In the genomic region with DNA sequence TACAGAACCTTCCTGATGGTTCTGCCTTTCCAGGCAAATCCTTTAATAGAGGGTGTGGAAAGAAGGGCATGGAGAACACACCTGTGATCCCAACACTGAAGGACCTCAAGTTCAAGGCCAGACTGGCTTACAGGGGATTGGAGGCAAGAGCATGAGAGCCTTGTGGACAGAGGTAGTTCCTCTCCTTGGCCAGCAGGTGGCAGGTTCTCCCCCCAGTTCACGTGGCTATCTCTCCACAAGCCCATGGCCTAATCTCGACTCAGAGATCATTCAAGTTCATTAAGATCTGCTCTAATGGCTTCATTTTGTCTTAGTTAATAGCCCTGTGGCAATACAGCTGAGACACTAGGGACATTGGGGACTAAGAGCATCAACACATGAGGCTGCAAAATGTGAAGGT, we compare ENCODE assay signal across 8 mouse cellular contexts. TPM values are rescaled to one million over a fixed set of nuclear protein-coding genes. Genes with fewer than 3 reads are reported as not detected.
DNase-seq lines count a peak whose midpoint lies in the region; ATAC-seq and TF ChIP-seq lines count a peak whose summit lies in the region.

No protein-coding gene starts in this region.

- H3K36me3 ChIP-seq in hindbrain, postnatal 0 days (ENCODE audit: insufficient read depth, low read length) = no peaks in the 10 kb centered on the region
- no peaks in the 10 kb centered on the region for H3K36me3 ChIP-seq in hindbrain, embryonic 16.5 days (ENCODE audit: control insufficient read depth, insufficient read depth, low read length)
- H3K36me3 ChIP-seq in CH12.LX (replicated peaks in 1 of 2; ENCODE audit: control insufficient read depth in 1 of 2, insufficient read depth in 1 of 2, low read length in 1 of 2) = no peaks in the 10 kb centered on the region
- no peaks in the 10 kb centered on the region for H3K36me3 ChIP-seq in limb, embryonic 10.5 days

- H3K9me3 ChIP-seq in hindbrain, postnatal 0 days (ENCODE audit: low read length) = no peaks in the 10 kb centered on the region
- H3K9me3 ChIP-seq in hindbrain, embryonic 16.5 days (ENCODE audit: control insufficient read depth, low read length) = no peaks in the 10 kb centered on the region
- H3K9me3 ChIP-seq in CH12.LX (replicated peaks; ENCODE audit: low read length) = no peaks in the 10 kb centered on the region
- no peaks in the 10 kb centered on the region for H3K9me3 ChIP-seq in limb, embryonic 10.5 days (replicated peaks)

- no peaks in the 10 kb centered on the region for H3K27me3 ChIP-seq in hindbrain, postnatal 0 days (ENCODE audit: insufficient read depth, low read length)
- no peaks in the 10 kb centered on the region for H3K27me3 ChIP-seq in hindbrain, embryonic 16.5 days (replicated peaks; ENCODE audit: control insufficient read depth, insufficient read depth, low read length)
- H3K27me3 ChIP-seq in CH12.LX (replicated peaks) = no peaks in the 10 kb centered on the region
- no peaks in the 10 kb centered on the region for H3K27me3 ChIP-seq in limb, embryonic 10.5 days (ENCODE audit: low read depth, poor library complexity, severe bottlenecking)

- no peaks in the 10 kb centered on the region for H3K4me1 ChIP-seq in hindbrain, postnatal 0 days (ENCODE audit: insufficient read depth, low read length)
- no peaks in the 10 kb centered on the region for H3K4me1 ChIP-seq in hindbrain, embryonic 16.5 days (ENCODE audit: control insufficient read depth, insufficient read depth, low read depth, low read length)
- peaks cover 0 to 21% of the 10 kb centered on the region in 2 experiments; a peak in 2 of 4 replicates for H3K4me1 ChIP-seq in CH12.LX (ENCODE audit: control insufficient read depth in 1 of 2, insufficient read depth in 2 of 2)
- H3K4me1 ChIP-seq in limb, embryonic 10.5 days = no peaks in the 10 kb centered on the region

- TF ChIP-seq EP300 in CH12.LX (IDR thresholded peaks at IDR 0.05; ENCODE audit: low read length) = no peak

- in situ Hi-C loops in CH12.LX (cut with MboI; ENCODE audit: low pct_ligation_motif_present, low pct_unique_long_range_greater_than_20kb, low sequenced_read_pairs) = no loop called here

- no peak overlapping the region for H3K4me2 ChIP-seq in hindbrain, postnatal 0 days (ENCODE audit: low read depth, low read length)
- H3K4me2 ChIP-seq in hindbrain, embryonic 16.5 days (ENCODE audit: low read length) = no peak overlapping the region
- H3K4me2 ChIP-seq in CH12.LX (ENCODE audit: insufficient read depth, low read depth, poor library complexity, severe bottlenecking) = no peak overlapping the region

- H3K27ac ChIP-seq in hindbrain, postnatal 0 days = no peak overlapping the region
- no peak overlapping the region for H3K27ac ChIP-seq in hindbrain, embryonic 16.5 days (ENCODE audit: low read depth, low read length)
- no peak overlapping the region for H3K27ac ChIP-seq in CH12.LX (ENCODE audit: insufficient read depth, low read depth)
- no peak overlapping the region for H3K27ac ChIP-seq in limb, embryonic 10.5 days

- TF ChIP-seq POLR2A in CH12.LX (IDR thresholded peaks at IDR 0.05; ENCODE audit: low read depth, low read length) = no peak

- peak; percentile 74 for TF ChIP-seq CTCF in hindbrain, postnatal 0 days (IDR thresholded peaks at IDR 0.05; ENCODE audit: low read depth)
- peak; percentile 80 to 91 for TF ChIP-seq CTCF in CH12.LX (conservative IDR thresholded peaks at IDR 0.05 in 1 of 2, IDR thresholded peaks at IDR 0.05 in 1 of 2; ENCODE audit: low read depth in 2 of 2, low read length in 2 of 2)

- ATAC-seq in hindbrain, postnatal 0 days = no peak
- ATAC-seq in hindbrain, embryonic 16.5 days = no peak

- H3K4me3 ChIP-seq in hindbrain, postnatal 0 days (ENCODE audit: low read length) = no peak overlapping the region
- no peak overlapping the region for H3K4me3 ChIP-seq in hindbrain, embryonic 16.5 days (ENCODE audit: low read length)
- no peak overlapping the region for H3K4me3 ChIP-seq in CH12.LX (replicated peaks in 1 of 3; ENCODE audit: low read depth in 2 of 3, low read length in 2 of 3, poor library complexity in 1 of 3)
- H3K4me3 ChIP-seq in limb, embryonic 10.5 days = no peak overlapping the region

- 13% methylated on average over 2 of the region's 2 CpGs for WGBS in hindbrain, postnatal 0 days
- 13% methylated on average over 2 of the region's 2 CpGs for WGBS in hindbrain, embryonic 16.5 days
- WGBS in limb, embryonic 10.5 days = 19% methylated on average over 2 of the region's 2 CpGs

- dilution Hi-C loops in CH12.LX (cut with MboI; ENCODE audit: extremely low pct_ligation_motif_present, extremely low pct_unique_long_range_greater_than_20kb, low sequenced_read_pairs) = no loop called here

- H3K79me2 ChIP-seq in CH12.LX (replicated peaks; ENCODE audit: control insufficient read depth, extremely low read depth, insufficient read depth, poor library complexity, severe bottlenecking) = no peaks in the 10 kb centered on the region

- H3K9ac ChIP-seq in hindbrain, postnatal 0 days (replicated peaks; ENCODE audit: low read length) = no peak overlapping the region
- no peak overlapping the region for H3K9ac ChIP-seq in hindbrain, embryonic 16.5 days (ENCODE audit: low read depth, low read length)
- H3K9ac ChIP-seq in CH12.LX (ENCODE audit: insufficient read depth, low read depth) = no peak overlapping the region

- peak; percentile 8 for DNase-seq in hindbrain, postnatal 0 days (ENCODE audit: low spot score)
- DNase-seq in CH12.LX (ENCODE audit: extremely low read depth) = peak; percentile 60
- DNase-seq in adrenal gland, adult 2 months = peak; percentile 12
- peak; percentile 34 for DNase-seq in limb, embryonic 10.5 days (ENCODE audit: low spot score)
- DNase-seq in spleen, postnatal 14 days (ENCODE audit: low spot score in 2 of 2) = peak; percentile 15 to 42
- no peak for DNase-seq in cerebellum, adult 11-12 months
- DNase-seq in ovary, postnatal 14 days (ENCODE audit: low spot score) = no peak

- TF ChIP-seq RAD21 in CH12.LX (IDR thresholded peaks at IDR 0.05; ENCODE audit: low read depth, low read length) = peak; percentile 56

TF ChIP-seq in CH12.LX, 34 proteins besides CTCF, POLR2A, EP300 and RAD21:
- no peak for TF ChIP-seq GABPA (IDR thresholded peaks at IDR 0.05; ENCODE audit: insufficient replicate concordance, low read depth, low read length)
- TF ChIP-seq BHLHE40 (IDR thresholded peaks at IDR 0.05; ENCODE audit: low read depth, low read length) = 0 out of 2 replicates have a peak, but pooled peaks have one; percentile 35
- TF ChIP-seq SMC3 (IDR thresholded peaks at IDR 0.05; ENCODE audit: low read depth, low read length) = peak; percentile 57
- TF ChIP-seq ZC3H11A (IDR thresholded peaks at IDR 0.05; ENCODE audit: low read depth, low read length) = no peak
- TF ChIP-seq MEF2A (IDR thresholded peaks at IDR 0.05; ENCODE audit: borderline replicate concordance, low read depth, low read length) = no peak
- no peak for TF ChIP-seq MAFK (IDR thresholded peaks at IDR 0.05; ENCODE audit: insufficient replicate concordance, low read length)
- no peak for TF ChIP-seq PAX5 (IDR thresholded peaks at IDR 0.05; ENCODE audit: low read length)
- no peak for TF ChIP-seq JUND (conservative IDR thresholded peaks at IDR 0.05; ENCODE audit: low read depth, low read length)
- no peak for TF ChIP-seq CHD1 (IDR thresholded peaks at IDR 0.05; ENCODE audit: low read depth, low read length)
- TF ChIP-seq ETS1 (conservative IDR thresholded peaks at IDR 0.05; ENCODE audit: low read depth, low read length) = no peak
- TF ChIP-seq USF1 (IDR thresholded peaks at IDR 0.05; ENCODE audit: low read depth, low read length) = peak; percentile 32; the same call in 1 of the 2 replicates
- peak; percentile 90 for TF ChIP-seq MYC (IDR thresholded peaks at IDR 0.05; ENCODE audit: low read depth, low read length)
- TF ChIP-seq NELFE (IDR thresholded peaks at IDR 0.05; ENCODE audit: low read depth, low read length) = no peak
- no peak for TF ChIP-seq RCOR1 (conservative IDR thresholded peaks at IDR 0.05; ENCODE audit: low read depth, low read length)
- peak; percentile 75 for TF ChIP-seq MAX (IDR thresholded peaks at IDR 0.05; ENCODE audit: low read length)

RNA-seq across cellular contexts. Expression of a gene that starts 8.3 kb away (rescaled TPM):
- not detected in 2 replicates for total RNA-seq in hindbrain, postnatal 0 days (2014; rRNA removed)
- 0.47 and 0.60 TPM in 2 replicates for polyA plus RNA-seq in hindbrain, postnatal 0 days (2015; fragmentation: Nextera tagmentation; extraction: Ambion mirVana)
- 0.66 TPM in 1 of 2 replicates, not detected in the other for polyA plus RNA-seq in hindbrain, embryonic 16.5 days (2015; fragmentation: Nextera tagmentation; extraction: Ambion mirVana)
- total RNA-seq in CH12.LX (2012; rRNA removed) = 0.42 and 0.67 TPM in 2 replicates
- 0.72 and 1.0 TPM in 2 replicates for total RNA-seq in CH12.LX (2014; rRNA removed)
- 0.87 and 1.2 TPM in 2 replicates for polyA plus RNA-seq in CH12.LX (2012; ENCODE audit: insufficient read length, low read depth)
- 1 to 10 TPM; 4.1 to 4.4 TPM for total RNA-seq in adrenal gland, adult 2 months (2021)
- 4.9 and 6.5 TPM in 2 replicates for polyA plus RNA-seq in adrenal gland, adult 2 months (2012; rRNA removed)
- polyA plus RNA-seq in limb, embryonic 10.5 days (2016; fragmentation: Nextera tagmentation; extraction: Ambion mirVana) = not detected in 2 replicates

RNA-seq across cellular contexts. Expression of a gene that starts 35.0 kb away (rescaled TPM):
- total RNA-seq in hindbrain, postnatal 0 days (2014; rRNA removed) = not detected in 2 replicates
- 0.15 TPM in 1 of 2 replicates, not detected in the other for polyA plus RNA-seq in hindbrain, postnatal 0 days (2015; fragmentation: Nextera tagmentation; extraction: Ambion mirVana)
- not detected in 2 replicates for polyA plus RNA-seq in hindbrain, embryonic 16.5 days (2015; fragmentation: Nextera tagmentation; extraction: Ambion mirVana)
- 0.17 TPM in 1 of 2 replicates, not detected in the other for total RNA-seq in CH12.LX (2012; rRNA removed)
- not detected in 2 replicates for total RNA-seq in CH12.LX (2014; rRNA removed)
- polyA plus RNA-seq in CH12.LX (2012; ENCODE audit: insufficient read length, low read depth) = not detected in 2 replicates
- not detected for total RNA-seq in adrenal gland, adult 2 months (2021)
- not detected in 2 replicates for polyA plus RNA-seq in adrenal gland, adult 2 months (2012; rRNA removed)
- not detected in 2 replicates for polyA plus RNA-seq in limb, embryonic 10.5 days (2016; fragmentation: Nextera tagmentation; extraction: Ambion mirVana)

Comparison
In these comparisons a context has a peak if more than half of its experiments do, and no peak if none do; other contexts are left out.
1. DNase-seq: peak in hindbrain, postnatal 0 days (single experiment), CH12.LX (single experiment), adrenal gland, adult 2 months (single experiment), limb, embryonic 10.5 days (single experiment) and spleen, postnatal 14 days (2 of 2); none in cerebellum, adult 11-12 months (single experiment) and ovary, postnatal 14 days (single experiment).